Mouse (Mus musculus) kidney, embryonic 16.5 days (tissue): ENCODE measurements around the gene Olfr853. TPM values are rescaled to one million over a fixed set of nuclear protein-coding genes. Genes with fewer than 3 reads are reported as not detected.

ENCODE experiments used
- ATAC-seq: fragments of 200-750 bp; cut with Nextera tagmentation; 2 replicates; pipeline ENCODE4 v1.8.0; 2017; ENCODE audit warnings: moderate TSS enrichment; ENCODE audit not compliant: low FRiP score, low TSS enrichment
- H3K27ac ChIP-seq: fragments of 300-500 bp; sonication (generic); 2 replicates; pipeline ENCODE4 v1.5.1; 2014; ENCODE audit warnings: low read length
- H3K27me3 ChIP-seq: fragments of 300-500 bp; sonication (generic); 2 replicates; pipeline ENCODE4 v1.6.1; 2014; ENCODE audit warnings: low read length, control low read depth, mixed read lengths; ENCODE audit not compliant: insufficient read depth
- H3K36me3 ChIP-seq: fragments of 300-500 bp; sonication (generic); 2 replicates; pipeline ENCODE4 v1.6.1; 2014; ENCODE audit warnings: low read length, control low read depth, mixed read lengths; ENCODE audit not compliant: insufficient read depth
- H3K4me1 ChIP-seq: fragments of 300-500 bp; sonication (generic); 2 replicates; pipeline ENCODE4 v1.6.1; 2014; ENCODE audit warnings: low read length, control low read depth, mixed read lengths; ENCODE audit not compliant: insufficient read depth
- H3K4me2 ChIP-seq: fragments of 300-500 bp; sonication (generic); replicated peaks from 2 replicates; pipeline ENCODE4 v1.6.1; 2014; ENCODE audit warnings: low read depth, low read length
- H3K4me3 ChIP-seq: fragments of 300-500 bp; sonication (generic); 2 replicates; pipeline ENCODE4 v1.5.1; 2014; ENCODE audit warnings: mild to moderate bottlenecking, low read length
- H3K9ac ChIP-seq: fragments of 300-500 bp; sonication (generic); replicated peaks from 2 replicates; pipeline ENCODE4 v1.6.1; 2014; ENCODE audit warnings: low read length
- H3K9me3 ChIP-seq: fragments of 300-500 bp; sonication (generic); 2 replicates; pipeline ENCODE4 v1.6.1; 2016; ENCODE audit warnings: low read length, control low read depth
- WGBS: fragments of 180-500 bp; shearing (Covaris S2); extraction: QIAGEN DNeasy Blood & Tissue Kit; methylation state at CpG from one replicate; pipeline ENCODE4 v1.1.7; 2014; 5-methylcytosine and 5-hydroxymethylcytosine counted together
- polyA plus RNA-seq: library from polyadenylated mRNA; unstranded; fragments of >200 nt; fragmentation: Nextera tagmentation; extraction: Ambion mirVana; gene quantifications from 2 replicates; pipeline ENCODE4 v1.2.1, GENCODE M21; 2015

The Olfr853 gene
- polyA plus RNA-seq = not detected in 2 replicates

DNA sequence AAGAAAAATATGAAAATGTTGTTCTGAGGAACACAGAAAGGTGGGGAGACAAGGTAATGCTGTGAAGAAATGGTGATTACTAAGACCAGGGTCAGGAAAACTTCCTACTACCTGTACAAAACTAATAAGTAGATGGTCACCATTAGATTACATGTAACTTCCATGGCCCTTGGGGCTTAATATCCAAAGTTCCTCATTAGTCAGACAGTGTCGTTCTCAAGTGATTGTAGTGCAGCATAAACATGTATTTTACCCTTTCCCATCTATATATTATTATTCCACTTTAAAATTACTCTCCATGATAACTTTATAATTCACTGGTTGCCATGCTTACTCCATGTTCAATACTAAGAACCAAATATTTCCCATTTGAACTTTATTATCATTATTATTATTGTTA is at the start of gene Olfr853:
Gene Olfr853 (minus strand): TSS at position 101 of the 400 bp plus-strand sequence.
- Histone ChIP-seq H3K4me1 (no peaks in the 10 kb centered on the region), H3K4me3 (no peak within 1 kb of the TSS), H3K27ac (no peak within 1 kb of the TSS), H3K36me3 (no peaks in the 10 kb centered on the region), H3K9me3 (0 out of 2 replicates have a peak, but pooled peaks cover 3% of the 10 kb centered on the region), H3K9ac (no peak within 1 kb of the TSS), H3K4me2 (no peak within 1 kb of the TSS), H3K27me3 (no peaks in the 10 kb centered on the region)
- 76% methylated on average over 1 of the region's 1 CpGs for WGBS
- ATAC-seq = no peak

DNA sequence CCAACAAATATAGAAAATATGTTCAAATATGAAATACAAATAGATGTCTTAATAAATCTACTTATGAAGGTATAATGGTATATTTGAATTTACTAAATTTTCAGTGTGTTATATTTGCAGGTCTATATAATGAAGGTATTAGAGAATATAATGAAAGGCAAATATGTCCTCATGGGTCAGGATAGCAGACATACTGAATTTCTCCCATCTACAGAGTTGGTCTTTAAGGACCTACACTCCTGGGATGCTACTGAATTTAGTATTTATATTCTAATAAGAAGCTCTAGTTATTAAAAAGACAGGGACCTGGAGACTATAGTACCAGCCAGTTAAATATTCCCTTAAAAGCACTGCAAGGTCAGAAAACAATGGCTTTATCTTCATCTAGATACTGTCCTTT is 41.4 kb upstream of the Olfr853 start, which contains the start of gene Olfr855:
Gene Olfr855 (plus strand): TSS at position 301 of the 400 bp plus-strand sequence.
- Histone ChIP-seq H3K9me3 (no peaks in the 10 kb centered on the region), H3K4me1 (no peaks in the 10 kb centered on the region), H3K9ac (no peak within 1 kb of the TSS), H3K27ac (no peak within 1 kb of the TSS), H3K27me3 (no peaks in the 10 kb centered on the region), H3K36me3 (no peaks in the 10 kb centered on the region), H3K4me2 (no peak within 1 kb of the TSS), H3K4me3 (no peak within 1 kb of the TSS)
- no peak for ATAC-seq

DNA sequence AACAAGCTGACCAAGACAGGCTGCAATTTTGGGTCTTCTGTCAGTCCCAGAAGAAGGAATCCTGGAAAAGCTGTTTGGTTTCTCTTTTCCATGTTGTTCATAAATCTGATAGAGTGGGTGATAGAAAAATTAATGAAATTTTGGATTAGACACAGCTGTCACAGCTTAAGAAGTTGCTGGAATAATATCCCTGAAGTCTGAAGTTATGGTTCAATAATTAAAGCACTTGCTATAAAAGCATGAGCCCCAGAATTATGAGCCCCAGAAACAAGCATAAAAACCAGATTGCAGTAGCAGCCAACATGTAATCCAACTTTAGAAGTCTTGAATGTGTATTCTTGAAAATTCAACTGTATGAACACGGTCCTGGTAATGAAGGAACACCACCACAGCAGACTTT is 26.4 kb upstream of the Olfr853 start, which contains the start of gene Olfr854:
Gene Olfr854 (minus strand): TSS at position 101 of the 400 bp plus-strand sequence.
- no peak within 1 kb of the TSS for H3K4me2 ChIP-seq
- H3K27ac ChIP-seq = no peak within 1 kb of the TSS
- no peak for ATAC-seq
- no peaks in the 10 kb centered on the region for H3K9me3 ChIP-seq
- no peaks in the 10 kb centered on the region for H3K27me3 ChIP-seq
- H3K4me3 ChIP-seq = no peak within 1 kb of the TSS
- WGBS = 70% methylated on average over 1 of the region's 1 CpGs
- no peak within 1 kb of the TSS for H3K9ac ChIP-seq
- no peaks in the 10 kb centered on the region for H3K36me3 ChIP-seq
- H3K4me1 ChIP-seq = no peaks in the 10 kb centered on the region

DNA sequence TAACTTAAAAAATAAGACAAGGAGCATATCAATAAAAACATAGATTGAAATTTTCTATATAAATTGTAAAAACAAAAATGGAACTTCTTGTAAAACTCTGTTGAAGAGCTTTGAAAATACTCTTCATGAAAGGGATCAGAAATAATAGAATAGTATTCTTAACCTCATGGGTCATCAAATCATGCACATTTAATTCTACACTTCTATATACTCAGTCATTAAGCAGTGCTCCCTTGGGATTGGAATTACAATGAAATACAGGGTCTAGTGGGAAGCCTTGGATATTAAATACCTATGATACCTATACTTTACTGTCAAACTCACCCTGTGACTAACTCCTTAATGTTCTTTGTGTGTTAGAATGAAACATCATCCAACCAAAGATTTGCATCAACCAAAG is 47.9 kb downstream of the Olfr853 start, which contains the start of gene Olfr851:
Gene Olfr851 (plus strand): TSS at position 301 of the 400 bp plus-strand sequence.
- no peaks in the 10 kb centered on the region for H3K4me1 ChIP-seq

More for the DNA sequence above, 47.9 kb downstream of the Olfr853 start, which contains the start of gene Olfr851:
- Histone ChIP-seq H3K36me3 (no peaks in the 10 kb centered on the region), H3K9me3 (0 out of 2 replicates have a peak, but pooled peaks cover 3% of the 10 kb centered on the region), H3K27me3 (no peaks in the 10 kb centered on the region), H3K27ac (no peak within 1 kb of the TSS), H3K9ac (no peak within 1 kb of the TSS), H3K4me3 (no peak within 1 kb of the TSS), H3K4me2 (no peak within 1 kb of the TSS)
- no peak for ATAC-seq

Other genes with a start within 250 kb of the Olfr853 start
- gene Olfr844, start 224.7 kb downstream of the Olfr853 start, polyA plus RNA-seq = not detected in 2 replicates
- gene Olfr845, start 204.6 kb downstream of the Olfr853 start, polyA plus RNA-seq = not detected in 2 replicates
- gene Olfr846, start 177.1 kb downstream of the Olfr853 start, polyA plus RNA-seq = not detected in 2 replicates
- not detected in 2 replicates for gene Olfr847, start 162.4 kb downstream of the Olfr853 start, polyA plus RNA-seq
- gene Olfr849, start 100.8 kb downstream of the Olfr853 start, polyA plus RNA-seq = not detected in 2 replicates
- not detected in 2 replicates for gene Olfr850, start 62.8 kb downstream of the Olfr853 start, polyA plus RNA-seq
- not detected in 2 replicates for gene Olfr851, start 47.8 kb downstream of the Olfr853 start, polyA plus RNA-seq
- not detected in 2 replicates for gene Olfr854, start 26.3 kb upstream of the Olfr853 start, polyA plus RNA-seq
- gene Olfr855, start 41.5 kb upstream of the Olfr853 start, polyA plus RNA-seq = not detected in 2 replicates
- gene Zfp317, start 81.0 kb upstream of the Olfr853 start, polyA plus RNA-seq = 34.5 and 36.1 TPM in 2 replicates
- gene Olfr857, start 168.4 kb upstream of the Olfr853 start, polyA plus RNA-seq = not detected in 2 replicates
- gene Olfr58, start 239.2 kb upstream of the Olfr853 start, polyA plus RNA-seq = not detected in 2 replicates